Mouse (Mus musculus) neural tube, embryonic 13.5 days (tissue): ENCODE data around the gene Eed. TPM values are rescaled to one million over a fixed set of nuclear protein-coding genes. Genes with fewer than 3 reads are reported as not detected.

ENCODE experiments used
- ATAC-seq: fragments of 200-750 bp; cut with Nextera tagmentation; 2 replicates; pipeline ENCODE4 v1.8.0; 2017; ENCODE audit warnings: low read depth, mild to moderate bottlenecking, moderate TSS enrichment, moderate library complexity
- H3K27ac ChIP-seq: fragments of 300-500 bp; sonication (generic); replicated peaks from 2 replicates; pipeline ENCODE4 v1.5.1; 2015; ENCODE audit warnings: moderate library complexity, mild to moderate bottlenecking, inconsistent platforms
- H3K27me3 ChIP-seq: fragments of 300-500 bp; sonication (generic); 2 replicates; pipeline ENCODE4 v1.6.1; 2015; ENCODE audit warnings: mild to moderate bottlenecking, inconsistent platforms
- H3K36me3 ChIP-seq: fragments of 300-500 bp; sonication (generic); 2 replicates; pipeline ENCODE4 v1.6.1; 2015; ENCODE audit warnings: mild to moderate bottlenecking, inconsistent platforms
- H3K4me1 ChIP-seq: fragments of 300-500 bp; sonication (generic); replicated peaks from 2 replicates; pipeline ENCODE4 v1.6.1; 2015; ENCODE audit warnings: inconsistent platforms
- H3K4me2 ChIP-seq: fragments of 300-500 bp; sonication (generic); 2 replicates; pipeline ENCODE4 v1.6.1; 2015; ENCODE audit warnings: inconsistent platforms, mild to moderate bottlenecking, moderate library complexity
- H3K4me3 ChIP-seq: fragments of 300-500 bp; sonication (generic); 2 replicates; pipeline ENCODE4 v1.5.1; 2015; ENCODE audit warnings: mild to moderate bottlenecking, inconsistent platforms
- H3K9ac ChIP-seq: fragments of 300-500 bp; sonication (generic); 2 replicates; pipeline ENCODE4 v1.6.1; 2015; ENCODE audit warnings: moderate library complexity, mild to moderate bottlenecking, inconsistent platforms
- H3K9me3 ChIP-seq: fragments of 300-500 bp; sonication (generic); 2 replicates; pipeline ENCODE4 v1.6.1; 2016; ENCODE audit warnings: inconsistent platforms
- WGBS: fragments of 180-500 bp; shearing (Covaris S2); methylation state at CpG from one replicate; pipeline ENCODE4 v1.1.7; 2015; 5-methylcytosine and 5-hydroxymethylcytosine counted together
- polyA plus RNA-seq: library from polyadenylated mRNA; unstranded; fragments of >200 nt; fragmentation: Nextera tagmentation; extraction: Ambion mirVana; gene quantifications from 2 replicates; pipeline ENCODE4 v1.2.1, GENCODE M21; 2015

Eed gene
- polyA plus RNA-seq, 1 experiment from 2014 or later = 35.4 TPM

GRCm38 (mm10) chr7:89939497-89940353, 41.1 kb downstream of the Eed start:
- Histone ChIP-seq H3K27ac (no peak overlapping the region), H3K4me2 (peak overlapping the region; percentile 73), H3K36me3 (0 out of 2 replicates have a peak, but pooled peaks cover 1% of the 10 kb centered on the region), H3K4me1 (peaks cover 11% of the 10 kb centered on the region), H3K27me3 (no peaks in the 10 kb centered on the region), H3K9ac (peak overlapping the region; percentile 84), H3K4me3 (peak overlapping the region; percentile 87), H3K9me3 (no peaks in the 10 kb centered on the region)
- no peak for ATAC-seq
- 46% methylated on average over 15 of the region's 15 CpGs for WGBS

- WGBS = 96% methylated on average over 15 of the region's 15 CpGs
- no peaks in the 10 kb centered on the region for H3K4me1 ChIP-seq
- H3K9me3 ChIP-seq = no peaks in the 10 kb centered on the region
- no peak overlapping the region for H3K9ac ChIP-seq
- no peak overlapping the region for H3K4me3 ChIP-seq
- no peaks in the 10 kb centered on the region for H3K27me3 ChIP-seq
- no peak overlapping the region for H3K27ac ChIP-seq
- ATAC-seq = no peak
- H3K4me2 ChIP-seq = no peak overlapping the region
- H3K36me3 ChIP-seq = peaks cover 40% of the 10 kb centered on the region
Measured at GRCm38 (mm10) chr7:89923441-89924180, 57.2 kb downstream of the Eed start.

GRCm38 (mm10) chr7:89917776-89918175, 63.0 kb downstream of the Eed start:
- H3K4me2 ChIP-seq = no peak overlapping the region
- WGBS = 93% methylated on average over 4 of the region's 4 CpGs
- no peak overlapping the region for H3K27ac ChIP-seq
- ATAC-seq = no peak
- no peaks in the 10 kb centered on the region for H3K9me3 ChIP-seq
- no peaks in the 10 kb centered on the region for H3K4me1 ChIP-seq
- no peaks in the 10 kb centered on the region for H3K27me3 ChIP-seq
- no peak overlapping the region for H3K9ac ChIP-seq
- H3K36me3 ChIP-seq = peaks cover 27% of the 10 kb centered on the region
- H3K4me3 ChIP-seq = no peak overlapping the region

- 96% methylated on average over 5 of the region's 5 CpGs for WGBS
- H3K4me1 ChIP-seq = no peaks in the 10 kb centered on the region
- no peaks in the 10 kb centered on the region for H3K27me3 ChIP-seq
- no peaks in the 10 kb centered on the region for H3K9me3 ChIP-seq
- H3K9ac ChIP-seq = no peak overlapping the region
- peaks cover 27% of the 10 kb centered on the region for H3K36me3 ChIP-seq
- no peak overlapping the region for H3K4me2 ChIP-seq
- H3K27ac ChIP-seq = no peak overlapping the region
- no peak overlapping the region for H3K4me3 ChIP-seq
- ATAC-seq = no peak
Measured at GRCm38 (mm10) chr7:89916711-89917110, 64.1 kb downstream of the Eed start.

- Histone ChIP-seq H3K9ac (no peak overlapping the region), H3K4me3 (no peak overlapping the region), H3K27me3 (no peaks in the 10 kb centered on the region), H3K4me2 (no peak overlapping the region), H3K4me1 (no peaks in the 10 kb centered on the region), H3K27ac (no peak overlapping the region), H3K9me3 (no peaks in the 10 kb centered on the region), H3K36me3 (peaks cover 14% of the 10 kb centered on the region; the same call in 1 of the 2 replicates)
- no peak for ATAC-seq
- 74% methylated on average over 3 of the region's 3 CpGs for WGBS
Measured at GRCm38 (mm10) chr7:89913432-89914158, 67.2 kb downstream of the Eed start.

- Histone ChIP-seq H3K4me2 (no peak overlapping the region), H3K4me1 (no peaks in the 10 kb centered on the region), H3K27me3 (no peaks in the 10 kb centered on the region), H3K36me3 (peaks cover 8% of the 10 kb centered on the region; the same call in 1 of the 2 replicates), H3K9ac (no peak overlapping the region), H3K4me3 (no peak overlapping the region), H3K9me3 (no peaks in the 10 kb centered on the region), H3K27ac (no peak overlapping the region)
- WGBS = 92% methylated on average over 3 of the region's 3 CpGs
- no peak for ATAC-seq
Measured at GRCm38 (mm10) chr7:89912356-89912755, 68.4 kb downstream of the Eed start.

- Histone ChIP-seq H3K9ac (no peak overlapping the region), H3K4me3 (no peak overlapping the region), H3K9me3 (no peaks in the 10 kb centered on the region), H3K4me1 (no peaks in the 10 kb centered on the region), H3K36me3 (no peaks in the 10 kb centered on the region), H3K27me3 (no peaks in the 10 kb centered on the region), H3K27ac (no peak overlapping the region), H3K4me2 (no peak overlapping the region)
- 75% methylated on average over 4 of the region's 4 CpGs for WGBS
- ATAC-seq = no peak
Measured at GRCm38 (mm10) chr7:89909711-89910110, 71.1 kb downstream of the Eed start.

- Histone ChIP-seq H3K36me3 (no peaks in the 10 kb centered on the region), H3K9me3 (no peaks in the 10 kb centered on the region), H3K27me3 (no peaks in the 10 kb centered on the region), H3K4me2 (no peak overlapping the region), H3K4me1 (no peaks in the 10 kb centered on the region), H3K27ac (no peak overlapping the region), H3K4me3 (no peak overlapping the region), H3K9ac (no peak overlapping the region)
- WGBS = 81% methylated on average over 20 of the region's 20 CpGs
- ATAC-seq = no peak
Measured at GRCm38 (mm10) chr7:89908899-89909621, 71.7 kb downstream of the Eed start.

GRCm38 (mm10) chr7:89908421-89908820, 72.4 kb downstream of the Eed start:
- H3K27me3 ChIP-seq = no peaks in the 10 kb centered on the region
- H3K36me3 ChIP-seq = no peaks in the 10 kb centered on the region
- ATAC-seq = no peak
- H3K9me3 ChIP-seq = no peaks in the 10 kb centered on the region
- H3K4me1 ChIP-seq = peaks cover 3% of the 10 kb centered on the region
- no peak overlapping the region for H3K4me2 ChIP-seq
- no peak overlapping the region for H3K9ac ChIP-seq
- no peak overlapping the region for H3K4me3 ChIP-seq
- 68% methylated on average over 7 of the region's 7 CpGs for WGBS
- H3K27ac ChIP-seq = no peak overlapping the region

GRCm38 (mm10) chr7:89907950-89908349, 72.8 kb downstream of the Eed start:
- peaks cover 6% of the 10 kb centered on the region for H3K4me1 ChIP-seq
- H3K9me3 ChIP-seq = no peaks in the 10 kb centered on the region
- no peak overlapping the region for H3K4me3 ChIP-seq
- H3K27ac ChIP-seq = no peak overlapping the region
- 21% methylated on average over 8 of the region's 8 CpGs for WGBS
- H3K4me2 ChIP-seq = no peak overlapping the region
- ATAC-seq = 0 out of 2 replicates have a peak, but pooled peaks have one; percentile 22
- no peak overlapping the region for H3K9ac ChIP-seq
- no peaks in the 10 kb centered on the region for H3K36me3 ChIP-seq
- no peaks in the 10 kb centered on the region for H3K27me3 ChIP-seq
